Mouse (Mus musculus) c-Kit-positive CD71-positive TER-119-negative erythroid progenitor cells, embryonic 14.5 days (primary cell): ENCODE results near the gene Cox11.

Experiments
- DNase-seq: peaks from one replicate; pipeline ENCODE4 v3.0.0-alpha.2; 2013; ENCODE audit warnings: low read depth

The Cox11 gene

GRCm38 (mm10) chr11:90637440-90638311 lies at the start of gene Cox11, which contains the start of gene Stxbp4:
Cox11 (plus strand) TSS chr11:90638173.
Stxbp4 (minus strand) TSS chr11:90638084.
- DNase-seq: peak; percentile 89

DNA sequence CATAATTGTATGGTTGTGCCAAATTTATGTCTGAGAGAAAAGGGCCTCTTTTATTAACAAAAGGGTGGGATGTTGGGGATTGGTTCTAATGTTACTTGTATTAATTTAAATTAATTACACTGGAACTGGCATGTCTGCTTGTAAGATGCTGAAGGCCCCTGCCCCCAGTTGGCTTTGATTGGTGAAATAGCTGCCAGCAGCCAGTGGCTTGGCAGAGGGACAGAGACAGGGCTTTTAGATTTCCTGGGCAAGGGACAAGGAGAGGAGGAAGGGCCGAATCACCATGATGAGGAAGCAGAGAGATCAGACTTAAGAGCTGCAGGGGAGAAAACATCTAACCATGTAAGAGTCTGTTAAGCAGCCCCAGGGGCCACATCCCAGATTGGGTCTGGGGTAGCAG lies 47.0 kb upstream of the Cox11 start:
- DNase-seq: no peak

DNA sequence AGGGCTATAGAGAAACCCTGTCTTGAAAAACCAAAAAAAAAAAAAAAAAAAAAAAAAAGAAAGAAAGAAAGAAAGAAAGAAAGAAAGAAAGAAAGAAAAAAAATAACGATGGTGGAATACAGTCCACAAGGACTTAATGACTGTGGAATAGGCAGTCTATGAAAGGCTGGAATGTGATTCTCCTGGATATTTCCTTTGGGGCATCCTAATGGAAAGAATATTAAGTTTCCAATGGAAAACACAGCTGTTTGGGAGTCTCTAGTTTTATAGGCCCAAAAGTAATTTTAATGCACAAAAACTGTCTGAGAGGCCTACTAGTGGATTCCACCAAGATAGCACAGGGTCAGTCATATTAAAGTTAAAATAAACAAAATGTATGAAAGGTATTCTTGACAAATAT lies 42.1 kb upstream of the Cox11 start:
- no peak for DNase-seq

DNA sequence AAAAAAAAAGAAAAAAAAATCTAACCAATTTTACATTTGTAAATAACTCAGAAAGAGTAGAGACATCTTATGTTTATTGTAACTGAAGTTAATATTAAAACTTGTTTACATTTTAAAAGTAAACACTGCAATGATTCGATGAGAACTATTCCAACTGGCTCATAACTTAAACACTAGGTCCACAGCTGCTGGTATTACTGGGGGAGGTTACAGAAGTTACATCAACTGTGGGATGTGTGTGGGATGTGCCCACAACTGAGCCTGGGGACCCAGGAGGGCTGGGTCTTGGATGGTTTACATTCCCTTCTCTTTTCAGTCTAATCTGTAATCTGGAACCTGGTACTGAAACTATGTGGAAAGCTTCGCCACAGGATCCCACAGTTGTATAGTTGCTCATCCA lies 34.9 kb upstream of the Cox11 start:
- no peak for DNase-seq

- no peak for DNase-seq
These were observed 25.9 kb upstream of the Cox11 start for GRCm38 (mm10) chr11:90612118-90612517.

DNA sequence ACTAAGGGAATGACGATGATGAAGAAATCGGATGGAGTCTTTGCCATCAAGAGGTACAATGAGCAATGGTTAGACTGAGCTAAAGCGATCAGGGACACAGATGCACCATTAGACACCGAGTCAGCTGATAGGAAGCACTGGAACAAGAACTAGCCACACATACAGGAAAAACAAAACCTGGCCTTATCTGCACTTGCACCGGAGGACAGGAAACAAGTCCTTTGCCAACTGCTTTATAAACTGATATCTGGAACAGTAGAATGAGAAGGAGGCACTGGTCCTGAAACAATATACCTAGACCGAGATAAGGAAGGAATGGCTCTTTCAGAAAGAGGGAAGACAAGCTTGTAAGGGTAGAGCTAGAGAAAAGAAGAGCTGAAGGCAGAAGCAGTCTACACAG lies 23.2 kb upstream of the Cox11 start:
- no peak for DNase-seq

DNA sequence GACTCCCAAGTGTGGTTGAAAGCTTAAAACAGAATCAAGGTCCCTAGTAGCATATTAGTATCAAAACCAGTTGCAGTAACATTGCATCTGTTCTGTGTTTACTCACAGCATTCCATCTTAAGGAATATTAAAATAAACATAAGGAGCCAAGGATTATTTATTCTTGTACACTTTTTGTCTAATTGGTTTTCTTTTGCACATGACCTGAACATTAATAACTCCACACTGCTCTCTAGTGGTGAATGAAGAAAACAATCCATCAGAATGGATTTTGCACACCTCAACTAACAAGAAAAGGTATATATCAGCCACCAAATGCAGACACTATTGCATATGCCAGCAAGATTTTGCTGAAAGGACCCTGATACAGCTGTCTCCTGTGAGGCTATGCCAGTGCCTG lies 21.5 kb upstream of the Cox11 start:
- no peak for DNase-seq

GRCm38 (mm10) chr11:90622044-90622443 lies 15.9 kb upstream of the Cox11 start:
- no peak for DNase-seq

- no peak for DNase-seq
These were observed 15.5 kb upstream of the Cox11 start for GRCm38 (mm10) chr11:90622500-90622899.

GRCm38 (mm10) chr11:90623477-90623876 lies 14.5 kb upstream of the Cox11 start:
- peak; percentile 44 for DNase-seq

DNA sequence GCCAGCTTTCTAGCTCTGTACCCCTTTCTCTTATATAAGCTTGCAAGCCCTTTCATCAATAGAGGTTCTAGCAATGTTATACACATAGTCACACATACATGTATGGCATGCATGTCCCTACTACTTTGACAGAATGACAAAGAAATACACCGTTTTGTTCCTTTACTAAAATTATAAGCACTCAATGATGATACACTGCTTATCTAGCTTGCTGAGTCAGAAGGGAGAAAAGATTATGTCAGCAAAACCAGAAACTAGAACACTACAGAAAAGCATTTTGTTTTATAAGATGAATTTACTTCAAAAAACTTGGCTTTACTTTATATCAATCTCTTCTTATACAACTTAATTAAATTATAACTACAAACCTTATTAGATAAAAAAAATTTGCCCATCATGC lies 12.8 kb upstream of the Cox11 start:
- DNase-seq: no peak

DNA sequence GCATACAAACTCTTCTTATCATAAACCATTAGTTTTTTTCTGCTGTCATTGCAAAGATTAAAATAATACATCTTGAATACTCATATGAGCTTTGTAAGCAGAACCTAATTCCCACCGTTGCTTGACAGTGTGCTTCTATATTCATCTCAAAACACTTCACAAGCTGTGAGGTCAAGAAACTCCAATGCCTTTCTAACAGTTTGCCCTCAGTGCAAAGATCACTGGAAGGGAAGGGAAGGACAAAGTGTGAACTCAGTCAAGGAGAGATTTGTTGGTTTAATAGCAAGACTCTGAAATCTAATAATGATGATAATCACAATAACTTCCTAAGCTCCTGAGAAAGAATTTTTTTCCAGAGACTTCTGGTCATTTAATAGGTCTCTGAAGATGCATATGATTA lies 10.2 kb upstream of the Cox11 start:
- no peak for DNase-seq

DNA sequence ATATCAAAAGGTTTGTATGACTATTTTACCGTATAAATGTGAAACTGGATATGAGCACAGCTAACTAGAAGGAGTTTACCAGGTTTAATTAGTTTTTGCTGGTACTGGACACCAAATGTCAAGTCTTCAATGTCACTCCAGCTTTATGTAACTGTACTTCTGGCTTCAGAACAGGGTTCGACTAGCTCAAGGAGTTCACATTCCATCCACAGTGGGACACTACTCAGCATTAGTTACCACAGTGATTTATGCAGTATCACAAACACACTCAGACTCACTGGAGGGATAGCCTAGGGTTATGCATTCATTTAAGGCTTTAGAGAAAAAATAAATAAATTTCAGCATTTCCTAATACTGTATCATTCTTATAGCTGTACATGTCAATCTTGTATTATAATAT lies 5.5 kb upstream of the Cox11 start:
- DNase-seq: no peak

DNA sequence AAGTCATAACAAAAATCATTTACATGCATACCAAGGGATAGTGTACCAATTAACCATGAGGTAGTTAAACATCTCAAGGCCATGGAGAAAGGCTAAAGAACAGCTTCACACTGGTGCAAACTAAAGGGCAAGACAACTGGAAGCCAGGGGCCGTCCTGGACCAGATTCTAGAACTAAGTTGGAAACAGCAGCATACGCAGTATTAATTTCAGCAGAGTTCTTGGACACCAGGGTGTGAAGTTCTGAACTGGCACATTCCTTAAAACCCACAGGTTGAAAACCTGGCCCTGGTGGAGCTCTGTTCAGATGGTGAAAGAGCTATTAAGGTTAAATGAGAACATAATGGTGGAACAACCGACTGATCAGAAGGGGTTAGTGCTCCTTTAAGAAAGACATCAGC lies 3.3 kb upstream of the Cox11 start:
- no peak for DNase-seq

DNA sequence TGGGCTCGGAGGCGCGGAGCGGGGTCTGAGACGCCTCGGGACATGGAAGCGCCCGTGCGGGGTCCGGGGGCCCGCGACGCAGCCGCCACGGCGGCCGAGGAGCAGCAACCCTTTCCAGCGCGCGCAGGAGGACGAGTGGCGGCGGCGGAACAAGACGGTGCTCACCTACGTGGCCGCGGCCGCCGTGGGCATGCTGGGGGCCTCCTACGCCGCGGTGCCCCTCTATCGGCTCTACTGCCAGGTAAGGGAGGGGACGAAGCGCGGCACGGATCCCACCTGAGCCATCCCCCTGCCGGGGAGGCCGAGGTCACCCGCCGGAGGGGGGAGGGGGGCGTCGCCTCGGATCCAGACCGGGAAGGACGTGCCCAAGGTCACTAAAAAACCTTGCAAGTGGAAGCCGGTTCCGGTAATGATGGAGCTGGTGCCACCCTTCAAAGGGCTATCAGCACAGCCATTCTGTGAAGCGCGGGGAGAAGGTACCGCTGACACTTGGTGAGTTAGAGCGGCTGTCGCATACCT lies 398 bp downstream of the Cox11 start:
- DNase-seq: peak; percentile 30

GRCm38 (mm10) chr11:90649777-90650176 lies 11.8 kb downstream of the Cox11 start:
- no peak for DNase-seq

DNA sequence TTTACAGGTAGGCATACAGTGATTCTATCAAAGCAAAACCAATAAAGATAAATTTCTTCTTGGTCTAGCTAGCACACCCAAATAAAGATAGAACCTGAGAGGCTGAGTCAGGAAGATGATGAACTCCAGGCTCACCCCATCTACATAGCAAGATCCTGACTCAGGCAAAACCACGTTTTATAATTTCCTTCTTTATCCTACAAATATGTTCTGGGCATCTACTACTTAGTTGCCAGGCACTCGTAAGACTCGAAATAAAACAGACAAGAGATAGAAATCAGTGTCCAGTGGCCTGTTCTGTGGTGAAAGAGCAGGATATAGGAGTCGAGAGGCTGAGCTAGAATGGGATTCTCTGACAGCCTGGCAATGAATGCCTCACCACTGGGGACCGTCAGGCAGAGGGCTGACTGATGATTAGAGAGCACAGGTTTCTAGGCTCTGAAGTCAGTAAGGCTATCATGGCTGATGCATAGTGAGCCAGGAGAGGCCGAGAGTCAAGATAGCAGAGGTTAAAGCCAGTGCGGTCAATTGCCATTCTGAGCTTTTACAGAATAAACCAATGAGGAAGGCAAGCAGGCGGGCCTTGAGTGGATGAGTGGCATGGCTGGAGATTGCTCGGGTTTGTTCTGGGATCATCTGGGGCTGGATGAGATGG lies 12.4 kb downstream of the Cox11 start:
- DNase-seq: no peak

DNA sequence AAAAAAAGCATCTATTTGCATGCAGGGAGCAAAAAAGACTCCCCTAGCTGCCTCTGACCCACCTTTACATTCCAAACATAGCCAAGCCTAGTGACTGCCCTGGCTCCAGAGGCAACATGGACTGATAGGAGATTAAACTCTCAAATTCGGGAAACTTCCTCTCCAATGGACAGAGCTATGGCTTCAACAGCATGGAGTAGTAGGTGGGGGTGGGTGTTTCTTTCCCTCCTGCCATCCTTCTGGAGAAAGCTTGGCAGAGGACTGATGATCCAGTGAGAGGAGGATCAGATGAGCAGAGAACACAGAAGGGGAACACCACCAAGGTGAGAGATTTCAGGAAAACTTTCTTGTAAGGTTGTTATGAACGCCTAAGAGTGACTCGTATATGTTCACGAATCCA lies 14.6 kb downstream of the Cox11 start:
- DNase-seq: no peak

- DNase-seq: no peak
These were observed 19.6 kb downstream of the Cox11 start for GRCm38 (mm10) chr11:90657527-90657926.

GRCm38 (mm10) chr11:90660662-90661061 lies 22.7 kb downstream of the Cox11 start:
- DNase-seq: no peak

GRCm38 (mm10) chr11:90663052-90663451 lies 25.1 kb downstream of the Cox11 start:
- peak; percentile 71 for DNase-seq

DNA sequence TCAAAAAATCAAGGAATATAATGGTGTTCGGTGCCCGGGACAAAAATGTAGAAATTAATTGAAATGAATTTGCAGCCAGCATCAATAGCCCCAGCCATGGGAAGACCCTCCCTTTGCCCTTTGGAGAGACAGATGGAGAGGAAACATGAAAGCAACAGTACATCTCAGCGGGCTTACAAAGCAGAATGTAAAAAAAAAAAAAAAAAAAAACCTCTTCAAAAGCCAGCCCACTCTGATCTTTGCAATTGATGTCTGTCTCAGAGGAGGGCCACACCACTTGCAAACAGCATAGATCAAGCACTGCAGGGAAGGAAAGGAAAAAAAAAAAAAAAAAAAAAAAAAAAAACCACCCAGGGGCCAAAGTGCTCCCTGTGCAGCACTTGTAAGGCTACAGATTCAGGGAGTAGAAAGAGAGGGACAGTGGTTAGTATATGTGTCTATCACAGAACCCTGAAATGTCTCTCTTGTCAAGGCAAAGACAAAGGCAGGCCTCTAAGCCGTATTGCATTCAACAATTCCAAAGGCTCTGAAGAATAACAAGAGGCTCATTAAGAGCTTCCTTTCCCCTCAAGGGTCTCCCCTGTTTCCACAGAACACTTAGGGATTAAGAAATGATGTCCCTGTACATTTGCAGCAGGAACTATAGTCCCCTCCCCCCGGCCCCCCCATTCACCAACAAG lies 25.8 kb downstream of the Cox11 start:
- no peak for DNase-seq
